Mouse (Mus musculus) neutrophil, adult 5-6 weeks (primary cell): Measurements from ENCODE around the gene Rhcg. TPM values are rescaled to one million over a fixed set of nuclear protein-coding genes. Genes with fewer than 3 reads are reported as not detected.

Source experiments
- ATAC-seq: fragments of 151-379, 151-347 bp; 2 replicates; pipeline ENCODE4 v1.8.0; 2017; ENCODE audit warnings: mild to moderate bottlenecking, moderate TSS enrichment; ENCODE audit not compliant: insufficient number of reproducible peaks, poor library complexity, low FRiP score, severe bottlenecking; ENCODE audit errors: extremely low read depth
- total RNA-seq: library from RNA; stranded (forward); fragments of 200-1000 nt; gene quantifications from 2 replicates; pipeline ENCODE4 v1.2.3, GENCODE M21; 2017

The Rhcg gene
- total RNA-seq, 1 experiment from 2014 or later, result not detected

GRCm38 (mm10) chr7:79562385-79562784 lies 55.1 kb downstream of the Rhcg start:
- ATAC-seq, result no peak

GRCm38 (mm10) chr7:79558698-79559097 lies 58.8 kb downstream of the Rhcg start:
- no peak for ATAC-seq

GRCm38 (mm10) chr7:79557728-79558221 lies 59.7 kb downstream of the Rhcg start:
- no peak for ATAC-seq

- ATAC-seq, result no peak
Measured at GRCm38 (mm10) chr7:79555368-79556034, 62.0 kb downstream of the Rhcg start.

- ATAC-seq, result no peak
Measured at GRCm38 (mm10) chr7:79552702-79553101, 64.8 kb downstream of the Rhcg start.

- ATAC-seq, result no peak
Measured at GRCm38 (mm10) chr7:79548893-79549555, 68.4 kb downstream of the Rhcg start.

GRCm38 (mm10) chr7:79547092-79547491 lies 70.4 kb downstream of the Rhcg start:
- ATAC-seq, result no peak

GRCm38 (mm10) chr7:79545066-79545400 lies 72.4 kb downstream of the Rhcg start:
- ATAC-seq, result no peak

- ATAC-seq, result no peak
Measured at GRCm38 (mm10) chr7:79544281-79545065, 73.0 kb downstream of the Rhcg start.

Other genes with a start within 250 kb of the Rhcg start
- gene Rlbp1, start 230.6 kb downstream of the Rhcg start, total RNA-seq, result not detected in 2 replicates
- gene Fanci, start 225.7 kb downstream of the Rhcg start, total RNA-seq, result 3.4 and 3.9 TPM in 2 replicates
- gene Polg, start 151.3 kb downstream of the Rhcg start, total RNA-seq, result 131 and 141 TPM in 2 replicates
- gene Ticrr, start 42.5 kb upstream of the Rhcg start, total RNA-seq, result 0.98 and 1.6 TPM in 2 replicates
- gene Kif7, start 98.1 kb upstream of the Rhcg start, total RNA-seq, result 0.12 TPM in 1 of 2 replicates, not detected in the other
- gene Plin1, start 115.2 kb upstream of the Rhcg start, total RNA-seq, result not detected in 2 replicates
- gene Pex11a, start 125.5 kb upstream of the Rhcg start, total RNA-seq, result 0.37 TPM in 1 of 2 replicates, not detected in the other
- not detected in 2 replicates for gene Wdr93, start 125.5 kb upstream of the Rhcg start, total RNA-seq
- not detected in 2 replicates for gene Mesp1, start 176.1 kb upstream of the Rhcg start, total RNA-seq
- gene Mesp2, start 193.1 kb upstream of the Rhcg start, total RNA-seq, result not detected in 2 replicates
- not detected in 2 replicates for gene Anpep, start 243.4 kb upstream of the Rhcg start, total RNA-seq